Mouse (Mus musculus): Measurements from ENCODE around the gene Mettl7a2. TPM values are rescaled to one million over a fixed set of nuclear protein-coding genes. Genes with fewer than 3 reads are reported as not detected.

The Mettl7a2 gene
- polyA plus RNA-seq, 1 experiment from 2014 or later, result not detected

DNA sequence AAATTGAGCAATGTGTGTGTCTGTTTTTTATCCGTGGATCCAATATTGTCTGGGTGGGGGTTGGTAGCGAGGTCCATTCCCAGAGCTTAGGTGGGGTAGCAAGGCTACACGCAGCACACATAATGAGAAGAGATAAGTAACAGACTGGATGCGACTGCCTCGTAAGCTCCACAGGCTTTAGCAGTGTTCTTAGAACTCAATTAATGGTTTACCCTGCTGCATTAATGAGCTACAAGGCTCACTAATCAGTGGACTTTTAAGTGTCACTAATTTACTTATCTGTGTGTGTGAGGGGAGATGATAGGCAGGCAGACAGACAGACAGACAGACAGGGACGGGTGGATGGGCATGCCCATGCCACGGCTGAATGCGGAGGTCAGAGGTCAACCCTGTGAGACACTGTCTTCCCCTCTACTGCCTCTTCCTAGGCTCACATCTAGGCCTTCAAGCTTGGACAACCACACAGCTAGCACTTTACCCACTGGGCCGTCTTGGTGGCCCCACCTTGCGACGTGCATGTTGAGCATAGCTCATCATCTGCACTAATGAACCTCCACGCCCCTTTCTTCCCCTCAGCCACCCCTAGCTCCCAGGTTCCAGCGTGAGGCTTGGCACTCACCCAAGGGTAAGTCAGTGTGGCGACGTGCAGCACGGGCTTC, 47.7 kb downstream of the Mettl7a2 start:
- no peak overlapping the region for H3K27ac ChIP-seq
- no peaks in the 10 kb centered on the region for H3K4me1 ChIP-seq (replicated peaks)
- H3K27me3 ChIP-seq, result no peaks in the 10 kb centered on the region
- 90% methylated on average over 16 of the region's 16 CpGs for WGBS
- no peak overlapping the region for H3K9ac ChIP-seq (replicated peaks)
- H3K36me3 ChIP-seq, result peaks cover 98% of the 10 kb centered on the region
- H3K4me3 ChIP-seq (replicated peaks), result no peak overlapping the region
- no peak for ATAC-seq (ENCODE audit: insufficient number of reproducible peaks, insufficient read depth, low FRiP score, low TSS enrichment, low read depth)
- no peak overlapping the region for H3K4me2 ChIP-seq
- H3K9me3 ChIP-seq, result no peaks in the 10 kb centered on the region

DNA sequence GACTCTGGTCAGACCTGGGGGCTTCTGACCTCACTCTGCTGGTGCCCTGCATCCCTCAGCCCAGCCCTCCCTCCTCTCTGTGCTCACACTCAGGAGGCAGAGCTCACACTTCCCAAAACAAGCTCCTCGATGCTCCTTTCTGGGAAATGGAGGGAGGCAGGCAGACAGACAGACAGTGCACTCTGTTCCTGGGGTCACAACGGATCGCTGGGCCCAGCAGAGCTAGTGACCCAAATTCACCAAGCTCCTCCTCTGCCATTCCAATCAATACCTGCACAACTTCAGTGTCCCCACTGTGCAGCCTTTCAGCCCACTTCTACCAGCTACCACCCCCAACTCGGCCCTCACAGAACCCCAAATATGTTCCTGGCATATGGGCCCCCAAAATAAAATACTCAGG, 48.8 kb downstream of the Mettl7a2 start:
- Histone ChIP-seq H3K4me3 (replicated peaks) (no peak overlapping the region), H3K9me3 (no peaks in the 10 kb centered on the region), H3K4me2 (no peak overlapping the region), H3K4me1 (replicated peaks) (no peaks in the 10 kb centered on the region), H3K9ac (replicated peaks) (no peak overlapping the region), H3K27ac (no peak overlapping the region), H3K36me3 (peaks cover 97% of the 10 kb centered on the region), H3K27me3 (no peaks in the 10 kb centered on the region)
- WGBS, result 94% methylated on average over 4 of the region's 4 CpGs
- ATAC-seq (ENCODE audit: insufficient number of reproducible peaks, insufficient read depth, low FRiP score, low TSS enrichment, low read depth), result no peak

GRCm38 (mm10) chr15:100402347-100402746, 49.3 kb downstream of the Mettl7a2 start:
- H3K9ac ChIP-seq (replicated peaks), result no peak overlapping the region
- no peak overlapping the region for H3K4me3 ChIP-seq (replicated peaks)
- H3K9me3 ChIP-seq, result no peaks in the 10 kb centered on the region
- WGBS, result 92% methylated on average over 14 of the region's 14 CpGs
- no peaks in the 10 kb centered on the region for H3K4me1 ChIP-seq (replicated peaks)
- H3K27ac ChIP-seq, result no peak overlapping the region
- no peak overlapping the region for H3K4me2 ChIP-seq
- peaks cover 92% of the 10 kb centered on the region for H3K36me3 ChIP-seq
- ATAC-seq (ENCODE audit: insufficient number of reproducible peaks, insufficient read depth, low FRiP score, low TSS enrichment, low read depth), result no peak
- H3K27me3 ChIP-seq, result no peaks in the 10 kb centered on the region

- no peak overlapping the region for H3K4me2 ChIP-seq
- 95% methylated on average over 4 of the region's 4 CpGs for WGBS
- no peaks in the 10 kb centered on the region for H3K4me1 ChIP-seq (replicated peaks)
- ATAC-seq (ENCODE audit: insufficient number of reproducible peaks, insufficient read depth, low FRiP score, low TSS enrichment, low read depth), result no peak
- H3K36me3 ChIP-seq, result peaks cover 89% of the 10 kb centered on the region
- H3K27ac ChIP-seq, result no peak overlapping the region
- no peaks in the 10 kb centered on the region for H3K27me3 ChIP-seq
- H3K4me3 ChIP-seq (replicated peaks), result no peak overlapping the region
- H3K9ac ChIP-seq (replicated peaks), result no peak overlapping the region
- no peaks in the 10 kb centered on the region for H3K9me3 ChIP-seq
These were observed 49.8 kb downstream of the Mettl7a2 start for GRCm38 (mm10) chr15:100402798-100403197.

GRCm38 (mm10) chr15:100403318-100404000, 50.5 kb downstream of the Mettl7a2 start:
- Histone ChIP-seq H3K9ac (replicated peaks) (no peak overlapping the region), H3K9me3 (no peaks in the 10 kb centered on the region), H3K4me3 (replicated peaks) (no peak overlapping the region), H3K4me2 (no peak overlapping the region), H3K27ac (no peak overlapping the region), H3K4me1 (replicated peaks) (no peaks in the 10 kb centered on the region), H3K27me3 (no peaks in the 10 kb centered on the region), H3K36me3 (peaks cover 89% of the 10 kb centered on the region)
- WGBS, result 93% methylated on average over 16 of the region's 16 CpGs
- ATAC-seq (ENCODE audit: insufficient number of reproducible peaks, insufficient read depth, low FRiP score, low TSS enrichment, low read depth), result no peak

DNA sequence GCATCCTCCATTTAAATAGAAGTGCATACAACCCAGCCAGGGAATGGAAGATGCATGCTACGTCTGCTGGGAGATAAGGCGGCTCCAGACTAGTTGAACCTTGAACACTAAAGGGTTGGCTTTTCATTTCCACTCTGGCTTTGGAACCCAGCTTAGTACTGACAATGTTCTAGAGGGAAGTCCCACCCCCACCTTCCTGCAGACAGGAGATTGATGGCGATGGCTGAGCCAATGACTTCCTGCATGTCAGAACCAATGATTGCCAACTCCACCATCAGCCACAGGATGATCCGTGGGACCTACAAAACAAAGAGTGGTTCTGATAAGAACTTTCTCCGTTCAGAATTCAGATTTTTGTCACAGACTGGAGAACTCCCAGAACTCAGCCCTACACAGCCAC, 53.1 kb downstream of the Mettl7a2 start:
- H3K4me1 ChIP-seq (replicated peaks), result no peaks in the 10 kb centered on the region
- no peaks in the 10 kb centered on the region for H3K27me3 ChIP-seq
- H3K27ac ChIP-seq, result no peak overlapping the region
- ATAC-seq (ENCODE audit: insufficient number of reproducible peaks, insufficient read depth, low FRiP score, low TSS enrichment, low read depth), result no peak
- no peaks in the 10 kb centered on the region for H3K9me3 ChIP-seq
- H3K36me3 ChIP-seq, result peaks cover 85% of the 10 kb centered on the region
- 89% methylated on average over 5 of the region's 5 CpGs for WGBS
- no peak overlapping the region for H3K4me3 ChIP-seq (replicated peaks)
- H3K4me2 ChIP-seq, result no peak overlapping the region
- no peak overlapping the region for H3K9ac ChIP-seq (replicated peaks)

DNA sequence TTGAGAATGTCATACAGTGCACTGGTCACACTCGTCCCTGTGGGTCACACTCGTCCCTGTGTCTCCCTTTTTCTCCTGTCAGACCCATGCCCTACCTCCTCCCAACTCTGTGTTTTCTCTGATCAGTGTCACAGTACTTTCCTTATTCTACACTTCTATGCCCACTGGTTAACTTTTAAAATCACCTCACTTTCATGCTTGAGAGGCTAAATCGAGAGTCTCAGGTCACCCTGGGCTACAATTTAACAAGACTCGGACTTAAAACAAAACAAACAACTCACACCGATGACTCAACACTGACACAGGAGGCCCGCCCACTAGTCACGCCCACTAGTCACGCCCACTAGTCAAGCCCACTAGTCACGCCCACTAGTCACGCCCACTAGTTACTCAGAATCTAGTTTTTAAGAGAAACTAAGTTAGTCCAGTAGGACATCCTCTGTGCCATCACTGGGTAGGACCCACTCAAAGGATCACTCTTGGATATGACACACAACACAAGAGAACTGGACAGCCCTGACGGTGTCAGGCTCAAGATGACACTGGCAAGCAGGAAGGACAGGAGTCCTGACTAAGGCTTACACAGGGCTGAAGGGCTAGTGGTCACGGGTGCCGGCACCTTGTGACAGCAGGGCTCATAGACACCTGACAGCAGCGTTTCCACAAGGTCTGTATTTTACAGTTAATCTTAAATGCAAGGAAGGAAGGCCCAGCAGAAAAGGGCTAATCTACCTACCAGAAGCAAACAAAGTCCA, 58.1 kb downstream of the Mettl7a2 start:
- ATAC-seq (ENCODE audit: insufficient number of reproducible peaks, insufficient read depth, low FRiP score, low TSS enrichment, low read depth), result no peak
- Histone ChIP-seq H3K4me1 (replicated peaks) (peaks cover 7% of the 10 kb centered on the region; the same call in 1 of the 2 replicates), H3K36me3 (peaks cover 46% of the 10 kb centered on the region), H3K27ac (no peak overlapping the region), H3K9me3 (no peaks in the 10 kb centered on the region), H3K9ac (replicated peaks) (no peak overlapping the region), H3K4me2 (no peak overlapping the region), H3K27me3 (no peaks in the 10 kb centered on the region), H3K4me3 (replicated peaks) (no peak overlapping the region)
- WGBS, result 59% methylated on average over 14 of the region's 14 CpGs

Other genes with a start within 250 kb of the Mettl7a2 start
- 50.3 and 53.0 TPM in 2 replicates for gene Atf1, start 125.4 kb upstream of the Mettl7a2 start, polyA plus RNA-seq (2016; fragmentation: Nextera tagmentation; extraction: Ambion mirVana)
- not detected in 2 replicates for gene Tmprss12, start 72.4 kb upstream of the Mettl7a2 start, polyA plus RNA-seq (2016; fragmentation: Nextera tagmentation; extraction: Ambion mirVana)
- gene Mettl7a1, start 49.1 kb upstream of the Mettl7a2 start, polyA plus RNA-seq (2016; fragmentation: Nextera tagmentation; extraction: Ambion mirVana), result 3.3 and 4.3 TPM in 2 replicates
- 0.13 and 0.25 TPM in 2 replicates for gene Mettl7a3, start 18.3 kb upstream of the Mettl7a2 start, polyA plus RNA-seq (2016; fragmentation: Nextera tagmentation; extraction: Ambion mirVana)
- gene Methig1, start 51 bp upstream of the Mettl7a2 start, polyA plus RNA-seq (2016; fragmentation: Nextera tagmentation; extraction: Ambion mirVana), result 0.21 TPM in 1 of 2 replicates, not detected in the other
- not detected in 2 replicates for gene Higd1c, start 11.3 kb downstream of the Mettl7a2 start, polyA plus RNA-seq (2016; fragmentation: Nextera tagmentation; extraction: Ambion mirVana)
- gene Gm5475, start 68.9 kb downstream of the Mettl7a2 start, polyA plus RNA-seq (2016; fragmentation: Nextera tagmentation; extraction: Ambion mirVana), result 0.12 and 0.13 TPM in 2 replicates
- 22.8 and 25.6 TPM in 2 replicates for gene Slc11a2, start 71.9 kb downstream of the Mettl7a2 start, polyA plus RNA-seq (2016; fragmentation: Nextera tagmentation; extraction: Ambion mirVana)
- gene Letmd1, start 115.8 kb downstream of the Mettl7a2 start, polyA plus RNA-seq (2016; fragmentation: Nextera tagmentation; extraction: Ambion mirVana), result 28.1 and 29.3 TPM in 2 replicates
- 34.1 and 34.4 TPM in 2 replicates for gene Csrnp2, start 142.3 kb downstream of the Mettl7a2 start, polyA plus RNA-seq (2016; fragmentation: Nextera tagmentation; extraction: Ambion mirVana)
- gene Tfcp2, start 198.8 kb downstream of the Mettl7a2 start, polyA plus RNA-seq (2016; fragmentation: Nextera tagmentation; extraction: Ambion mirVana), result 42.5 and 44.4 TPM in 2 replicates
- 6.6 and 8.9 TPM in 2 replicates for gene Pou6f1, start 246.8 kb downstream of the Mettl7a2 start, polyA plus RNA-seq (2016; fragmentation: Nextera tagmentation; extraction: Ambion mirVana)